Mouse (Mus musculus): ENCODE results near the gene Ankrd40. TPM values are rescaled to one million over a fixed set of nuclear protein-coding genes. Genes with fewer than 3 reads are reported as not detected.
A peak's percentile ranks its signal among the peaks of the same experiment; 100 is the strongest.

The Ankrd40 gene
- total and polyA plus RNA-seq, 3 experiments: 56.0 to 98.8 (median 62.0) TPM

DNA sequence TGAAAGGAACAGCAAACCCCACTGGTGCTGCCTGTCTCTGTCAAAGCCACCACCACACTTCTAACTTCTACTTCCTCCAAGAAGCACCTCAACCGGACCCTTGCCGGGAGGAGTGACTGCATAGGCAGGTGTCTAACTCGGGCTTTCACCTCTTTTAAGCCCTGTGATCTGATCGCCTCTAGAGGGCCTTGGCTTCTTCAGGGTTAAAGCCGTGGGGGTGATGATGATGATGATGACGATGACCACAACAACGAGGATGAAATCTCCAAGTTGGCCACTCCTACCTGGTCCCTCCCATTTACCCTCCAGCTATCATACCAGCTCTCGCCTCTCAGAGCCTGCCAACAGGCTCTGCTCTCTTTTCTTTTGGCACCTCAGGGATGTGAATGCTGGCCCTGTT, 51.9 kb downstream of the Ankrd40 start:
- in situ Hi-C loops (cut with MboI; ENCODE audit: low pct_ligation_motif_present, low pct_unique_long_range_greater_than_20kb, low sequenced_read_pairs): no loop called here
- Histone ChIP-seq H3K27ac (ENCODE audit: insufficient read depth, low read depth) (no peak overlapping the region), H3K27me3 (replicated peaks) (no peaks in the 10 kb centered on the region), H3K9ac (ENCODE audit: insufficient read depth, low read depth) (no peak overlapping the region), H3K9me3 (replicated peaks; ENCODE audit: low read length) (no peaks in the 10 kb centered on the region), H3K4me3 (replicated peaks in 1 of 3; ENCODE audit: low read depth in 2 of 3, low read length in 2 of 3, poor library complexity in 1 of 3) (no peak overlapping the region), H3K4me2 (ENCODE audit: insufficient read depth, low read depth, poor library complexity, severe bottlenecking) (no peak overlapping the region), H3K79me2 (replicated peaks; ENCODE audit: control insufficient read depth, extremely low read depth, insufficient read depth, poor library complexity, severe bottlenecking) (no peaks in the 10 kb centered on the region), H3K4me1 (ENCODE audit: control insufficient read depth in 1 of 2, insufficient read depth in 2 of 2) (peaks cover 4 to 32% of the 10 kb centered on the region in 2 experiments; a peak in 3 of 4 replicates), H3K36me3 (replicated peaks in 1 of 2; ENCODE audit: control insufficient read depth in 1 of 2, insufficient read depth in 1 of 2, low read length in 1 of 2) (no peaks in the 10 kb centered on the region)
- TF ChIP-seq CTCF (conservative IDR thresholded peaks at IDR 0.05 in 1 of 2, IDR thresholded peaks at IDR 0.05 in 1 of 2; ENCODE audit: low read depth in 2 of 2, low read length in 2 of 2) (peak in 1 of 2 experiments; percentile 29; a peak in 2 of 4 replicates), NRF1 (IDR thresholded peaks at IDR 0.05; ENCODE audit: low read depth, low read length) (no peak)
- dilution Hi-C loops (cut with MboI; ENCODE audit: extremely low pct_ligation_motif_present, extremely low pct_unique_long_range_greater_than_20kb, low sequenced_read_pairs): no loop called here
- DNase-seq (ENCODE audit: extremely low read depth): no peak

DNA sequence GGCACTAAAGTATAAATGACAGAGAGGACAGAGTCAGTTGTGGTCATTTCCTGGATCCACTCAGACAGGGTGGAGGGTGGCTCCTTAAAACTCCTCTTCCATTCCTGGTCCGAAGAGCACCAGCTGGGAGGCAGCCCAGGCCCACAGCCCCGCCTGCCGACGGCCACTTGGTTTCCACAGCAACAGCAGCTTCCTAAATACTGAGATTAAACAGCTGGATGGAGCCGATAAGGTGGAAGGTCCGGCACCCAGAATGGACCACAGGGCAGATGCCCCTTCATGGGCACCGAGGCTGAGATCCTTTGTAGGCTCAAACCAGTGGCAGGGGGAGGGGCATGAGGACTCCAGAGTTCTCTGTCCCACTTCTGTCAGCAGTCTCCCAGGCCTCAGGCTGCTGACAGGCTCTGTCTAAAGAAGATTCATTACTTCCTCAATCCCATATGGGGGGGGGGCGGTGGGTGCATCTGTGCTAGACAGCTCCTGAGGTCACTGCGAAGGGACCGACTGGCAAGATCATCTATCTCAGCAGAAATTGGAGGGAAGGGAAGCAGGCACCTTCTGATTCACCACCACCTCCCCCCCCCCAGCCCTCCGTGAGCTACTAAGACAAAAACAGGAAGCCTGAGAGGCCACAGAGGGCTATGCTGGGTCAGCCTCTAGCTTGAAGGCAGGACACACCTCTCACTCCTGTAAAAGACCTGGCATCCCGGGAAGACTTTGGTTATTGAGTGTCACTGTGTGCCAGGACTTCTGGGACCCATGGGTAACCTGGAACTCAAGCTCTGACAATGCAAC, 58.4 kb downstream of the Ankrd40 start:
- dilution Hi-C loops (cut with MboI; ENCODE audit: extremely low pct_ligation_motif_present, extremely low pct_unique_long_range_greater_than_20kb, low sequenced_read_pairs): no loop called here
- Histone ChIP-seq H3K79me2 (replicated peaks; ENCODE audit: control insufficient read depth, extremely low read depth, insufficient read depth, poor library complexity, severe bottlenecking) (no peaks in the 10 kb centered on the region), H3K4me2 (ENCODE audit: insufficient read depth, low read depth, poor library complexity, severe bottlenecking) (peak overlapping the region; percentile 39), H3K9ac (ENCODE audit: insufficient read depth, low read depth) (no peak overlapping the region; the same call in 1 of the 2 replicates), H3K27me3 (replicated peaks) (no peaks in the 10 kb centered on the region), H3K27ac (ENCODE audit: insufficient read depth, low read depth) (peak overlapping the region; percentile 11; the same call in 1 of the 2 replicates), H3K9me3 (replicated peaks; ENCODE audit: low read length) (no peaks in the 10 kb centered on the region), H3K4me1 (ENCODE audit: control insufficient read depth in 1 of 2, insufficient read depth in 2 of 2) (peaks cover 21 to 51% of the 10 kb centered on the region in 2 experiments), H3K36me3 (replicated peaks in 1 of 2; ENCODE audit: control insufficient read depth in 1 of 2, insufficient read depth in 1 of 2, low read length in 1 of 2) (no peaks in the 10 kb centered on the region), H3K4me3 (replicated peaks in 1 of 3; ENCODE audit: low read depth in 2 of 3, low read length in 2 of 3, poor library complexity in 1 of 3) (no peak overlapping the region)
- DNase-seq (ENCODE audit: extremely low read depth): peak; percentile 69
- TF ChIP-seq MXI1 (IDR thresholded peaks at IDR 0.05; ENCODE audit: low read depth, low read length) (0 out of 2 replicates have a peak, but pooled peaks have one; percentile 6), ELF1 (IDR thresholded peaks at IDR 0.05; ENCODE audit: low read depth, low read length) (peak; percentile 64; the same call in 1 of the 2 replicates), EP300 (IDR thresholded peaks at IDR 0.05; ENCODE audit: low read length) (no peak), RCOR1 (conservative IDR thresholded peaks at IDR 0.05; ENCODE audit: low read depth, low read length) (no peak), E2F4 (IDR thresholded peaks at IDR 0.05; ENCODE audit: insufficient replicate concordance, low read depth, low read length) (no peak), UBTF (IDR thresholded peaks at IDR 0.05; ENCODE audit: low read depth, low read length) (no peak), MAZ (IDR thresholded peaks at IDR 0.05; ENCODE audit: low read depth, low read length) (peak; percentile 90; the same call in 1 of the 2 replicates), IRF4 (IDR thresholded peaks at IDR 0.05; ENCODE audit: low read depth, low read length) (0 out of 2 replicates have a peak, but pooled peaks have one; percentile 39), NRF1 (IDR thresholded peaks at IDR 0.05; ENCODE audit: low read depth, low read length) (no peak), MAX (IDR thresholded peaks at IDR 0.05; ENCODE audit: low read length) (no peak), CTCF (conservative IDR thresholded peaks at IDR 0.05 in 1 of 2, IDR thresholded peaks at IDR 0.05 in 1 of 2; ENCODE audit: low read depth in 2 of 2, low read length in 2 of 2) (no peak), NELFE (IDR thresholded peaks at IDR 0.05; ENCODE audit: low read depth, low read length) (peak; percentile 55; the same call in 1 of the 2 replicates), MYC (IDR thresholded peaks at IDR 0.05; ENCODE audit: low read depth, low read length) (no peak), TCF12 (IDR thresholded peaks at IDR 0.05; ENCODE audit: low read depth, low read length) (peak; percentile 35; the same call in 1 of the 2 replicates), MEF2A (IDR thresholded peaks at IDR 0.05; ENCODE audit: borderline replicate concordance, low read depth, low read length) (no peak), MAFK (IDR thresholded peaks at IDR 0.05; ENCODE audit: insufficient replicate concordance, low read length) (no peak), CHD2 (IDR thresholded peaks at IDR 0.05; ENCODE audit: low read length) (peak; percentile 57), ZMIZ1 (IDR thresholded peaks at IDR 0.05; ENCODE audit: low read depth, low read length) (no peak), POLR2A (IDR thresholded peaks at IDR 0.05; ENCODE audit: low read depth, low read length) (peak; percentile 38), BHLHE40 (IDR thresholded peaks at IDR 0.05; ENCODE audit: low read depth, low read length) (peak; percentile 19; the same call in 1 of the 2 replicates), SIN3A (IDR thresholded peaks at IDR 0.05; ENCODE audit: low read length) (0 out of 2 replicates have a peak, but pooled peaks have one; percentile 23)
- in situ Hi-C loops (cut with MboI; ENCODE audit: low pct_ligation_motif_present, low pct_unique_long_range_greater_than_20kb, low sequenced_read_pairs): no loop called here
